ENCODE assay signal across 8 mouse cellular contexts in the genomic region with DNA sequence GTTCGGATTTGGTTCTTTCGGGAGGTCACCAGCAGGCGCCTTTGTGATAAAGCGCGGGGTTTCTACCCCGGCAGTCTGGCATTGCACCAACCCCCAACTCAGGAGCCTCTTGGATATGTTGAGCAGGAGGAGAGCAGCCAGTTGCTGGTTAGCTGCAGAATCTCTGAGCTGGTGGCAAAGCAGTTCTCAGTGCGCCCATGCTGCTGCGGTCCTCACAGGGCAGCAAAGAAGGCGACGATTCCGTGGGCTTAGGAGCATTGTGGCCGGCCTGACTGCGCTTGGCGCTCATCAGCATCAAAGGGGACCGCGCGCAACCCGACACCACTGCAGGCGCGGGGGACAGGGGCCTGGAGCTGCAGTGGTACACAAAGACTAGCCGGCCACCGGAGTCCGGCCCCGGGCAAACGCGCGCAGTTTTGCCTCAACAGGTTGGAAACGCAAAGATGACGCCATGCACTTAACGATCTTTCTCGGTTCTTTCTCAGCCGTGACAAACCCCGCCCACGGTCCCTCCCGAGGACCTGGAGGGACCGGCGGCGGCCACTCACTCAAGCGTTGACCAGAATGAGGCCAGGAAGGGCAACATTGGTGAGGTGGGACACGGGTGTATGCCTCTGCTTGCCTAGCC. TPM values are rescaled to one million over a fixed set of nuclear protein-coding genes. Genes with fewer than 3 reads are reported as not detected.
DNase-seq lines count a peak whose midpoint lies in the region; ATAC-seq and TF ChIP-seq lines count a peak whose summit lies in the region.

No protein-coding gene starts in this region.

- ATAC-seq in heart, embryonic 14.5 days (ENCODE audit: insufficient number of reproducible peaks, insufficient read depth, low FRiP score, low read depth), result no peak
- ATAC-seq in midbrain, embryonic 12.5 days (ENCODE audit: low FRiP score, low read depth), result peak; percentile 71
- ATAC-seq in erythroid progenitor cell, adult 5-6 weeks (replicated peaks; ENCODE audit: low FRiP score, poor library complexity, severe bottlenecking), result no peak

- intact Hi-C loops in gastrocnemius, adult 2 months (cut with DNase I), result no loop called here
- intact Hi-C loops in gastrocnemius, postnatal 36 days (cut with DNase I), result no loop called here

- DNase-seq in gastrocnemius, adult 2 months, result peak; percentile 37
- DNase-seq in gastrocnemius, postnatal 36 days, result no peak
- peak; percentile 26 for DNase-seq in adrenal gland, postnatal 25 days
- DNase-seq in kidney, postnatal 36 days, result peak; percentile 78 to 83
- no peak for DNase-seq in frontal cortex, postnatal 10 days (ENCODE audit: low spot score in 2 of 2)

- no peaks in the 10 kb centered on the region for H3K36me3 ChIP-seq in heart, embryonic 14.5 days (ENCODE audit: control insufficient read depth, insufficient read depth, low read length)
- H3K36me3 ChIP-seq in midbrain, embryonic 12.5 days, result no peaks in the 10 kb centered on the region

- peaks cover 12 to 36% of the 10 kb centered on the region in 2 experiments for H3K4me1 ChIP-seq in heart, embryonic 14.5 days (ENCODE audit: control insufficient read depth in 2 of 2, insufficient read depth in 2 of 2, low read length in 2 of 2)
- H3K4me1 ChIP-seq in midbrain, embryonic 12.5 days, result peaks cover 32% of the 10 kb centered on the region

- H3K9me3 ChIP-seq in heart, embryonic 14.5 days (ENCODE audit: control insufficient read depth, low read length), result no peaks in the 10 kb centered on the region
- no peaks in the 10 kb centered on the region for H3K9me3 ChIP-seq in midbrain, embryonic 12.5 days

- peak overlapping the region; percentile 56; the same call in 1 of the 2 replicates for H3K27ac ChIP-seq in gastrocnemius, adult 2 months
- H3K27ac ChIP-seq in heart, embryonic 14.5 days (replicated peaks in 1 of 2; ENCODE audit: control insufficient read depth in 1 of 2, insufficient read depth in 1 of 2, low read depth in 2 of 2, low read length in 2 of 2), result peak overlapping the region; percentile 41 to 50
- H3K27ac ChIP-seq in midbrain, embryonic 12.5 days (replicated peaks), result peak overlapping the region; percentile 63

- peak overlapping the region; percentile 91 for H3K4me2 ChIP-seq in heart, embryonic 14.5 days (ENCODE audit: low read length)
- H3K4me2 ChIP-seq in midbrain, embryonic 12.5 days (replicated peaks), result peak overlapping the region; percentile 93

- no peak for TF ChIP-seq CTCF in gastrocnemius, adult 2 months (IDR thresholded peaks at IDR 0.05)

- WGBS in heart, embryonic 14.5 days, result 1% methylated on average over 40 of the region's 40 CpGs
- under 1% methylated on average over 40 of the region's 40 CpGs for WGBS in midbrain, embryonic 12.5 days

- H3K4me3 ChIP-seq in gastrocnemius, adult 2 months, result peak overlapping the region; percentile 65
- peak overlapping the region; percentile 61 to 64 for H3K4me3 ChIP-seq in heart, embryonic 14.5 days (ENCODE audit: control insufficient read depth in 1 of 2, insufficient read depth in 1 of 2, low read depth in 1 of 2, low read length in 2 of 2)
- H3K4me3 ChIP-seq in midbrain, embryonic 12.5 days, result peak overlapping the region; percentile 53

- H3K9ac ChIP-seq in heart, embryonic 14.5 days (ENCODE audit: low read length), result peak overlapping the region; percentile 78
- H3K9ac ChIP-seq in midbrain, embryonic 12.5 days (replicated peaks), result peak overlapping the region; percentile 59

- H3K27me3 ChIP-seq in heart, embryonic 14.5 days (ENCODE audit: control insufficient read depth, insufficient read depth, low read length), result no peaks in the 10 kb centered on the region
- peaks cover 40% of the 10 kb centered on the region for H3K27me3 ChIP-seq in midbrain, embryonic 12.5 days

RNA-seq across cellular contexts. Expression of gene Col18a1, which starts 0.9 kb away (rescaled TPM):
- 1 to 10 TPM; 3.8 to 6.0 TPM for total RNA-seq in gastrocnemius, adult 2 months (2021)
- total RNA-seq in gastrocnemius, postnatal 36 days (2021), result 10 to 100 TPM in 1 of 2 experiments, 1 to 10 TPM in 1; 6.4 to 10.3 TPM
- total RNA-seq in adrenal gland, postnatal 25 days (2021), result 26.1 and 29.6 TPM in 2 replicates
- 93.5 and 102 TPM in 2 replicates for polyA plus RNA-seq in heart, embryonic 14.5 days (2014; fragmentation: Nextera tagmentation; extraction: Ambion mirVana)
- 89.2 and 90.0 TPM in 2 replicates for polyA plus RNA-seq in midbrain, embryonic 12.5 days (2016; fragmentation: Nextera tagmentation; extraction: Ambion mirVana)
- total RNA-seq in erythroid progenitor cell, adult 5-6 weeks (2015; ENCODE audit: low replicate concordance), result not detected in 2 replicates
- total RNA-seq in erythroid progenitor cell, adult 5-6 weeks (2017; ENCODE audit: low replicate concordance), result 0.26 TPM in 1 of 2 replicates, not detected in the other

Comparison
In these comparisons a context has a peak if more than half of its experiments do, and no peak if none do; other contexts are left out.
1. DNase-seq: peak in gastrocnemius, adult 2 months (single experiment), adrenal gland, postnatal 25 days (single experiment) and kidney, postnatal 36 days (2 of 2); none in gastrocnemius, postnatal 36 days (0 of 2) and frontal cortex, postnatal 10 days (0 of 2).
2. Peak in every context shown above with its lines, with median percentiles within 50 percentile points of each other: H3K27ac ChIP-seq and H3K4me3 ChIP-seq.